Mouse (Mus musculus): ENCODE results near the gene Rhou.

DNA sequence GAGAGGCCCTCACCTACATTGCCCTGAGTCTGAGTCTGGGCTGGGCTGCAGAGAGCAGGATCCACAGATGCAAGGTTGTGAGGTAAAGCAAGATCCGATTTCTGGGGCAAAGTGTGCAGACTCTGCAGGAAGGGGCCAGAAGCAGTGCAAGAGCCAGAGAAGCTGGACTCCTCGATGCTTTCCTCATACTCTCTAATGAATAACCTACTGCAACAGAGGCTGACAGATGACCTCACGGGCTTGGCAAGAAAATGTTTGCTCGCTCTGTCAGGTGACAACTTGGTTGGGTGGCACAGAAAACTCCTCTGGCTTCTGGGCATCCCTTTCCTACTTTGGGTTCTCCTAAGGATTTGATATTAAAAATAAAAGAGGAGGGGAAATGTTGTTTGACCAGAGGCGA, 51.6 kb downstream of the Rhou start:
- TF ChIP-seq EP300 (IDR thresholded peaks at IDR 0.05; ENCODE audit: insufficient read depth, low read depth, low read length) (no peak), CTCF (IDR thresholded peaks at IDR 0.05) (no peak)
